Mouse (Mus musculus) lung, adult 2 months (tissue): ENCODE measurements around the gene Olfr1174-ps.

Experiments
- CTCF ChIP-seq: fragments of 200-500 bp; IDR thresholded peaks from 2 replicates; pipeline ENCODE4 v1.5.1; 2011; ENCODE audit warnings: mild to moderate bottlenecking, low read length, control low read depth; ENCODE audit not compliant: insufficient read depth
- POLR2A ChIP-seq: fragments of 200-500 bp; IDR thresholded peaks from 2 replicates; pipeline ENCODE4 v1.6.1; 2011; ENCODE audit warnings: low read depth, mild to moderate bottlenecking, control low read depth, low read length, borderline replicate concordance; ENCODE audit errors: extremely low read depth

DNA sequence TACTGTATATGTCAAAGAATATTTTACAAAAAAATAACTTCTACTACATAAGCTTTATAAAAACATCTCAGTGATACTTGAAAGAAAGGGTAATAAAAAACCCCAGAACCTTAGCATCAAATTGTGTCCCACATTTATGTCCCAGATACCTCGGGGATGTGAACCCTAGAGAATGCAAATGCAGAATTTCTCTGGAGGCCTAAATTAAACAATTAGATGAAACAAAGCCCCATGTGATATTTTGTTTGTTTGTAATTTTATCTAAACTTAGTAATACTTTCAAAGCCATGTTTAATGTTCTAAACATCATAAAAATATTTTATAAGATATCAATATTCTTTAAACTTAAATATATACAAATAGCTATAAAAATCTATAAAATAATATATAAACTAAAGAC, 31.5 kb upstream of the Olfr1174-ps start, which contains the start of gene Olfr1177-ps:
- TF ChIP-seq CTCF (no peak), POLR2A (no peak)
